Mouse (Mus musculus) megakaryocyte, embryonic 14.5 days (primary cell): ENCODE results near the gene Atg4c. TPM values are rescaled to one million over a fixed set of nuclear protein-coding genes. Genes with fewer than 3 reads are reported as not detected.

Experiments used
- H3K27me3 ChIP-seq: replicated peaks from 2 replicates; pipeline ENCODE3; 2012; ENCODE audit warnings: inconsistent platforms
- H3K36me3 ChIP-seq: replicated peaks from 2 replicates; pipeline ENCODE3; 2012; ENCODE audit warnings: low read length, inconsistent platforms, mixed read lengths
- H3K4me1 ChIP-seq: 2 replicates; pipeline ENCODE4 v1.6.1; 2012; ENCODE audit warnings: inconsistent platforms
- H3K4me3 ChIP-seq: replicated peaks from 2 replicates; pipeline ENCODE3; 2012; ENCODE audit warnings: moderate library complexity, mild to moderate bottlenecking, inconsistent platforms
- H3K9me3 ChIP-seq: 2 replicates; pipeline ENCODE4 v1.6.1; 2012; ENCODE audit warnings: inconsistent platforms
- FLI1 ChIP-seq: IDR thresholded peaks from 2 replicates; pipeline ENCODE4 v1.6.1; 2012; ENCODE audit warnings: low read length, inconsistent platforms, mixed read lengths
- GATA1 ChIP-seq: IDR thresholded peaks from 3 replicates; pipeline ENCODE4 v1.6.1; 2012; ENCODE audit warnings: mixed read lengths, low read length, inconsistent platforms, borderline replicate concordance
- polyA plus RNA-seq: library from polyadenylated mRNA; stranded (reverse); fragments of >175 nt; gene quantifications from 2 replicates; pipeline ENCODE4 v1.2.3, GENCODE M21; 2012; ENCODE audit warnings: low replicate concordance; ENCODE audit not compliant: insufficient read depth

The Atg4c gene
- 0.06 TPM in 1 of 2 replicates, not detected in the other for polyA plus RNA-seq

- H3K4me1 ChIP-seq, result peaks cover 8% of the 10 kb centered on the region; the same call in 1 of the 2 replicates
- H3K4me3 ChIP-seq, result peak within 1 kb of the TSS; percentile 95
- peaks cover 8% of the 10 kb centered on the region for H3K9me3 ChIP-seq
- H3K36me3 ChIP-seq, result peaks cover 3% of the 10 kb centered on the region
- H3K27me3 ChIP-seq, result no peaks in the 10 kb centered on the region
- TF ChIP-seq GATA1 (no peak), FLI1 (no peak)
These were observed at the start of gene Atg4c for GRCm38 (mm10) chr4:99193810-99194582. Atg4c (plus strand) TSS chr4:99193934.

GRCm38 (mm10) chr4:99151434-99151833, 42.3 kb upstream of the Atg4c start:
- Histone ChIP-seq H3K36me3 (no peaks in the 10 kb centered on the region), H3K4me3 (no peak overlapping the region), H3K27me3 (no peaks in the 10 kb centered on the region), H3K9me3 (peaks cover 4% of the 10 kb centered on the region; the same call in 1 of the 2 replicates), H3K4me1 (0 out of 2 replicates have a peak, but pooled peaks cover 3% of the 10 kb centered on the region)
- TF ChIP-seq GATA1, result no peak
- TF ChIP-seq FLI1, result no peak

DNA sequence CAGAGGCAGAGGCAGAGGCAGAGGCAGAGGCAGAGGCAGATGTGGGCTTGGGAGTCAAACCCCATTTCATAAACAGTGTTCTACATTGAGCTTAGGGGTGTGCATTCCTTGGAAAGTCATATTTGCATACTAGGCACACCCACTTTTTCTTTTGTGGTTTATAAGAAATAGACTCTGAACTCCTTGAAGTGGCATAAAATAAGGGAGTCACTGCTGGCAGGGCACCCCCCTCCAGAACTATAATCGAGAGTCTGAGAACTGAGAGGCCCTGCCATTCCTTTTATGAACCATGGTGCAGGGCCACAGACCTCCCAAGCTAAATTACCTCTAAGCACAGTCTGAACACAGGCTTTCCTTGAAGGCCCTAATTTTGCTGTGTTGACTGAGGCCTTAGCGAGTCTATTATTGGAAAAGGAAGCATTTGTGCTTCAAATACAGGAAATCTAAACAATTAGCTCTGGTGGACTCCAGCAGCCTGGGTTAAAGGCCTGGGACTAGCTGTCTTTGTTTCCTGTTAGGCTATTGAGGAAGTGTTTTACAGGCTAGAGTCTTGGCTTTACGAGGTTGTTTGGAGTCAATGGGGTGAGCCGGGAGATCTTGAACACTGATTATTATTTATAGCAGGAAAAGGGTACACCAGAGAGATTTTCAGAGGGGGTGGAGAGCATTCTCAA, 41.7 kb upstream of the Atg4c start:
- H3K36me3 ChIP-seq, result no peaks in the 10 kb centered on the region
- H3K4me3 ChIP-seq, result no peak overlapping the region
- 0 out of 2 replicates have a peak, but pooled peaks cover 3% of the 10 kb centered on the region for H3K4me1 ChIP-seq
- TF ChIP-seq GATA1 (no peak), FLI1 (no peak)
- H3K9me3 ChIP-seq, result peaks cover 1% of the 10 kb centered on the region; the same call in 1 of the 2 replicates
- H3K27me3 ChIP-seq, result no peaks in the 10 kb centered on the region

- no peaks in the 10 kb centered on the region for H3K9me3 ChIP-seq
- H3K4me3 ChIP-seq, result no peak overlapping the region
- H3K27me3 ChIP-seq, result no peaks in the 10 kb centered on the region
- no peak for TF ChIP-seq GATA1
- no peak for TF ChIP-seq FLI1
- peaks cover 5% of the 10 kb centered on the region for H3K4me1 ChIP-seq
- no peaks in the 10 kb centered on the region for H3K36me3 ChIP-seq
These were observed 37.0 kb upstream of the Atg4c start for GRCm38 (mm10) chr4:99156641-99157307.

GRCm38 (mm10) chr4:99158495-99158894, 35.2 kb upstream of the Atg4c start:
- no peaks in the 10 kb centered on the region for H3K9me3 ChIP-seq
- H3K4me3 ChIP-seq, result no peak overlapping the region
- H3K27me3 ChIP-seq, result no peaks in the 10 kb centered on the region
- no peaks in the 10 kb centered on the region for H3K36me3 ChIP-seq
- H3K4me1 ChIP-seq, result peaks cover 10% of the 10 kb centered on the region
- TF ChIP-seq GATA1, result no peak
- no peak for TF ChIP-seq FLI1

- Histone ChIP-seq H3K9me3 (no peaks in the 10 kb centered on the region), H3K4me1 (peaks cover 14% of the 10 kb centered on the region), H3K36me3 (no peaks in the 10 kb centered on the region), H3K27me3 (no peaks in the 10 kb centered on the region), H3K4me3 (no peak overlapping the region)
- TF ChIP-seq GATA1 (no peak), FLI1 (no peak)
These were observed 33.3 kb upstream of the Atg4c start for GRCm38 (mm10) chr4:99160414-99160813.

- Histone ChIP-seq H3K4me3 (no peak overlapping the region), H3K36me3 (no peaks in the 10 kb centered on the region), H3K27me3 (peaks cover 1% of the 10 kb centered on the region), H3K4me1 (peaks cover 14% of the 10 kb centered on the region), H3K9me3 (no peaks in the 10 kb centered on the region)
- TF ChIP-seq GATA1, result no peak
- no peak for TF ChIP-seq FLI1
These were observed 32.8 kb upstream of the Atg4c start for GRCm38 (mm10) chr4:99160899-99161298.

DNA sequence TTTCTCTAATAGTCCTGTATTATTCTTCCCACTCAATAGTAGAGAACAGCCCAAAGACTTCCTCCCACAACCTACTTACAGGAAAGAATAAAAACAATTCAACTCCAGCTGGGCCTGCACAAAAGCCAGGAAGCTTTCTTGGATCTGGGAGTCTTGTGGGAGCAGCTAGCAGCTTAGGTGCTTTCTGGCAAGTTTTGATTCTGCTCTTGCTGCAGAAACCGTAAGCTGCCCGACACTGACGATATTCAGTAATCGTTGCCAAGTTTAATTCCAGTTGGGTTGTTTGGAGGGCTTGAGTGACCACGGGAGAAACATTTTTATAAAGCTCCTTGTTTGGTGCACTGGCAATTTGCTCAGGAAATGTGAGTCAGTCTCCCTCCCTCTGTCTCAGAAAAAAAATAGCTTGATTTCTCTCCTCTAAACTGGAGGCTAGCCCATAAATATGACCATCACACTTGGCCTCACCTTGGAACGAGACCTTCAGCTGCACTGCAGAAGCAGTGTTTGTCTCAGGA, 32.2 kb upstream of the Atg4c start:
- Histone ChIP-seq H3K9me3 (no peaks in the 10 kb centered on the region), H3K36me3 (no peaks in the 10 kb centered on the region), H3K4me3 (no peak overlapping the region), H3K4me1 (peaks cover 14% of the 10 kb centered on the region), H3K27me3 (peaks cover 3% of the 10 kb centered on the region)
- TF ChIP-seq GATA1, result no peak
- no peak for TF ChIP-seq FLI1

GRCm38 (mm10) chr4:99163001-99163400, 30.7 kb upstream of the Atg4c start:
- no peak for TF ChIP-seq FLI1
- no peak for TF ChIP-seq GATA1
- Histone ChIP-seq H3K9me3 (no peaks in the 10 kb centered on the region), H3K36me3 (no peaks in the 10 kb centered on the region), H3K4me1 (peaks cover 14% of the 10 kb centered on the region), H3K4me3 (peak overlapping the region; percentile 59), H3K27me3 (peaks cover 3% of the 10 kb centered on the region)
